Mouse (Mus musculus) neutrophil, adult 65 days (primary cell): ENCODE measurements around the gene Ifi27l2b. TPM values are rescaled to one million over a fixed set of nuclear protein-coding genes. Genes with fewer than 3 reads are reported as not detected.

Source experiments
- total RNA-seq: library from RNA; stranded (reverse); gene quantifications from 2 replicates; pipeline ENCODE4 v1.2.4, GENCODE M21; 2023

Ifi27l2b gene
- not detected in 2 replicates for total RNA-seq

GRCm38 (mm10) chr12:103457140-103457539, at the start of gene Ifi27l2b:
TSS of gene Ifi27l2b (minus strand) at chr12:103457223.

GRCm38 (mm10) chr12:103443524-103443923, 13.5 kb downstream of the Ifi27l2b start, which contains the start of gene Ifi27l2a:
TSS of gene Ifi27l2a (minus strand) at chr12:103443680.

GRCm38 (mm10) chr12:103433986-103434731, 22.9 kb downstream of the Ifi27l2b start, which contains the start of gene Ifi27:
TSS of gene Ifi27 (plus strand) at chr12:103434211.

GRCm38 (mm10) chr12:103425729-103426470, 31.1 kb downstream of the Ifi27l2b start, which contains the start of gene Ddx24:
TSS of gene Ddx24 (minus strand) at chr12:103425830.

GRCm38 (mm10) chr12:103407720-103408119, 49.3 kb downstream of the Ifi27l2b start, which contains the start of gene 9330161L09Rik:
TSS of gene 9330161L09Rik (minus strand) at chr12:103407820.

Other genes with a start within 250 kb of the Ifi27l2b start
- gene Prima1, start 215.1 kb downstream of the Ifi27l2b start, total RNA-seq = not detected in 2 replicates
- not detected in 2 replicates for gene Fam181a, start 146.2 kb downstream of the Ifi27l2b start, total RNA-seq
- 0.16 TPM in 1 of 2 replicates, not detected in the other for gene Asb2, start 101.2 kb downstream of the Ifi27l2b start, total RNA-seq
- gene Otub2, start 68.5 kb downstream of the Ifi27l2b start, total RNA-seq = 0.82 and 0.85 TPM in 2 replicates
- gene 9330161L09Rik, start 49.4 kb downstream of the Ifi27l2b start, total RNA-seq = 4.9 and 5.0 TPM in 2 replicates
- gene Ddx24, start 31.4 kb downstream of the Ifi27l2b start, total RNA-seq = 79.5 and 108 TPM in 2 replicates
- 81.2 and 96.7 TPM in 2 replicates for gene Ifi27, start 23.0 kb downstream of the Ifi27l2b start, total RNA-seq
- 51.4 and 140 TPM in 2 replicates for gene Ifi27l2a, start 13.5 kb downstream of the Ifi27l2b start, total RNA-seq
- 0.44 TPM in 1 of 2 replicates, not detected in the other for gene Ppp4r4, start 75.1 kb upstream of the Ifi27l2b start, total RNA-seq
- 0.13 TPM in 1 of 2 replicates, not detected in the other for gene Serpina10, start 174.2 kb upstream of the Ifi27l2b start, total RNA-seq
- not detected in 2 replicates for gene Serpina6, start 200.0 kb upstream of the Ifi27l2b start, total RNA-seq
- not detected in 2 replicates for gene Serpina16, start 218.9 kb upstream of the Ifi27l2b start, total RNA-seq
- gene Serpina1f, start 238.3 kb upstream of the Ifi27l2b start, total RNA-seq = not detected in 2 replicates